Mouse (Mus musculus) B cell, adult (primary cell): ENCODE results near the gene Lpcat2. TPM values are rescaled to one million over a fixed set of nuclear protein-coding genes. Genes with fewer than 3 reads are reported as not detected.

Source experiments
- total RNA-seq: library from RNA; stranded (reverse); gene quantifications from 4 replicates; pipeline ENCODE4 v1.2.4, GENCODE M21; 2023; ENCODE audit not compliant: inconsistent age

Gene Lpcat2
- total RNA-seq = 8.4 to 14.6 TPM (median 12.3 TPM) in 4 replicates

GRCm38 (mm10) chr8:92855171-92855894, at the start of gene Lpcat2:
Gene Lpcat2, plus strand, starts transcription at chr8:92855339.

GRCm38 (mm10) chr8:92827243-92828034, 27.7 kb upstream of the Lpcat2 start, which contains the start of gene Mmp2:
Gene Mmp2, plus strand, starts transcription at chr8:92827291.

GRCm38 (mm10) chr8:92901107-92901506, 46.0 kb downstream of the Lpcat2 start, which contains the start of gene Capns2:
Gene Capns2, plus strand, starts transcription at chr8:92901407.

GRCm38 (mm10) chr8:92959779-92960178, 104.6 kb downstream of the Lpcat2 start, which contains the start of gene Slc6a2:
Gene Slc6a2, plus strand, starts transcription at chr8:92960079.

Other genes starting within 250 kb of the Lpcat2 start
- gene Irx6, start 181.1 kb upstream of the Lpcat2 start, total RNA-seq = not detected in 4 replicates
- not detected in 4 replicates for gene Mmp2, start 28.0 kb upstream of the Lpcat2 start, total RNA-seq
- 0.93 to 1.8 TPM (median 1.1 TPM) in 4 replicates for gene Capns2, start 46.1 kb downstream of the Lpcat2 start, total RNA-seq
- gene Slc6a2, start 104.7 kb downstream of the Lpcat2 start, total RNA-seq = 0.10 TPM in 1 of 4 replicates, not detected in the others
- gene Ces1a, start 192.9 kb downstream of the Lpcat2 start, total RNA-seq = not detected in 4 replicates
- gene Ces1b, start 224.7 kb downstream of the Lpcat2 start, total RNA-seq = not detected in 4 replicates